Mouse (Mus musculus): ENCODE data around the gene Crebl2. TPM values are rescaled to one million over a fixed set of nuclear protein-coding genes. Genes with fewer than 3 reads are reported as not detected.

Gene Crebl2
- 5.1 and 11.6 TPM in 2 replicates for total RNA-seq (2017)

- peak; percentile 90 for ATAC-seq (replicated peaks; ENCODE audit: low read depth, poor library complexity, severe bottlenecking)
Measured at GRCm38 (mm10) chr6:134829786-134830700, at the start of gene Crebl2. Gene Crebl2 (plus strand): TSS chr6:134830154.

- ATAC-seq (replicated peaks; ENCODE audit: low read depth, poor library complexity, severe bottlenecking) = no peak
Measured at GRCm38 (mm10) chr6:134781494-134781913, 48.5 kb upstream of the Crebl2 start.

GRCm38 (mm10) chr6:134782900-134783299 lies 47.1 kb upstream of the Crebl2 start:
- no peak for ATAC-seq (replicated peaks; ENCODE audit: low read depth, poor library complexity, severe bottlenecking)

- ATAC-seq (replicated peaks; ENCODE audit: low read depth, poor library complexity, severe bottlenecking) = no peak
Measured at GRCm38 (mm10) chr6:134786426-134786825, 43.5 kb upstream of the Crebl2 start.

GRCm38 (mm10) chr6:134789100-134789499 lies 40.9 kb upstream of the Crebl2 start:
- ATAC-seq (replicated peaks; ENCODE audit: low read depth, poor library complexity, severe bottlenecking) = no peak

GRCm38 (mm10) chr6:134791251-134792118 lies 38.5 kb upstream of the Crebl2 start:
- peak; percentile 55 for ATAC-seq (replicated peaks; ENCODE audit: low read depth, poor library complexity, severe bottlenecking)

GRCm38 (mm10) chr6:134792141-134793045 lies 37.6 kb upstream of the Crebl2 start, which contains the start of gene Dusp16:
Gene Dusp16 (minus strand): TSS chr6:134792625.
- peak; percentile 62 for ATAC-seq (replicated peaks; ENCODE audit: low read depth, poor library complexity, severe bottlenecking)

GRCm38 (mm10) chr6:134793046-134793806 lies 36.7 kb upstream of the Crebl2 start:
- ATAC-seq (replicated peaks; ENCODE audit: low read depth, poor library complexity, severe bottlenecking) = no peak

- peak; percentile 53 for ATAC-seq (replicated peaks; ENCODE audit: low read depth, poor library complexity, severe bottlenecking)
Measured at GRCm38 (mm10) chr6:134793911-134794520, 35.9 kb upstream of the Crebl2 start.

- ATAC-seq (replicated peaks; ENCODE audit: low read depth, poor library complexity, severe bottlenecking) = peak; percentile 71
Measured at GRCm38 (mm10) chr6:134796297-134796696, 33.7 kb upstream of the Crebl2 start.

- ATAC-seq (replicated peaks; ENCODE audit: low read depth, poor library complexity, severe bottlenecking) = no peak
Measured at GRCm38 (mm10) chr6:134801483-134801882, 28.5 kb upstream of the Crebl2 start.

- no peak for ATAC-seq (replicated peaks; ENCODE audit: low read depth, poor library complexity, severe bottlenecking)
Measured at GRCm38 (mm10) chr6:134802641-134803043, 27.3 kb upstream of the Crebl2 start.

- no peak for ATAC-seq (replicated peaks; ENCODE audit: low read depth, poor library complexity, severe bottlenecking)
Measured at GRCm38 (mm10) chr6:134804736-134805277, 25.1 kb upstream of the Crebl2 start.

GRCm38 (mm10) chr6:134806130-134806529 lies 23.8 kb upstream of the Crebl2 start:
- ATAC-seq (replicated peaks; ENCODE audit: low read depth, poor library complexity, severe bottlenecking) = peak; percentile 58

GRCm38 (mm10) chr6:134807091-134807490 lies 22.9 kb upstream of the Crebl2 start:
- no peak for ATAC-seq (replicated peaks; ENCODE audit: low read depth, poor library complexity, severe bottlenecking)

- no peak for ATAC-seq (replicated peaks; ENCODE audit: low read depth, poor library complexity, severe bottlenecking)
Measured at GRCm38 (mm10) chr6:134807794-134808193, 22.2 kb upstream of the Crebl2 start.

- ATAC-seq (replicated peaks; ENCODE audit: low read depth, poor library complexity, severe bottlenecking) = no peak
Measured at GRCm38 (mm10) chr6:134813066-134813465, 16.9 kb upstream of the Crebl2 start.
